Mouse (Mus musculus): ENCODE results near the gene Pcolce. TPM values are rescaled to one million over a fixed set of nuclear protein-coding genes. Genes with fewer than 3 reads are reported as not detected.

Pcolce gene
- polyA plus RNA-seq, 1 experiment: 3.2 TPM

DNA sequence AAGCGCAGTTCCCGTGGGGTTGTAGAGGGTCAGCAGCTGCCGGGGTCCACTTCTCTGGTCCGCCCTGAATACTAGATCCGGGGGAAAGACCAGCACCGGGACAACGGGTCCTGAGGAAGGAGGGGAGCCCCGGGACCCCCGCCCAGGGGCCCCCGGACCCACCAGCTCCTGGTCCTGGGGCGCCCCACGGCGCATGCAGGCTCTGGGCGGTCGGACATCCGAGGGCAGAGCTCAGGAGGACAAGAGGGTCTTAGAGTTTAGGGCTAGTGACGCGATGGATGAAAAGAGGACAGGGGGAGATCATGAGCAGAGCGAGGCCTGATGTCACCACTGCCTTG, 13.3 kb downstream of the Pcolce start:
- peak overlapping the region; percentile 75 for H3K4me3 ChIP-seq (ENCODE audit: insufficient read depth, low read length)
- TF ChIP-seq POLR2A (IDR thresholded peaks at IDR 0.05; ENCODE audit: borderline replicate concordance, low read depth, low read length) (no peak), CTCF (IDR thresholded peaks at IDR 0.05; ENCODE audit: low read depth, low read length) (no peak)
- H3K27ac ChIP-seq (ENCODE audit: insufficient read depth, low read depth, low read length): peak overlapping the region; percentile 32
- peaks cover 27% of the 10 kb centered on the region for H3K4me1 ChIP-seq (ENCODE audit: control insufficient read depth, insufficient read depth, low read length)

GRCm38 (mm10) chr5:137599600-137599999, 14.0 kb downstream of the Pcolce start:
- Histone ChIP-seq H3K4me1 (ENCODE audit: control insufficient read depth, insufficient read depth, low read length) (peaks cover 24% of the 10 kb centered on the region), H3K4me3 (ENCODE audit: insufficient read depth, low read length) (peak overlapping the region; percentile 75), H3K27ac (ENCODE audit: insufficient read depth, low read depth, low read length) (peak overlapping the region; percentile 32)
- no peak for TF ChIP-seq CTCF (IDR thresholded peaks at IDR 0.05; ENCODE audit: low read depth, low read length)
- no peak for TF ChIP-seq POLR2A (IDR thresholded peaks at IDR 0.05; ENCODE audit: borderline replicate concordance, low read depth, low read length)

DNA sequence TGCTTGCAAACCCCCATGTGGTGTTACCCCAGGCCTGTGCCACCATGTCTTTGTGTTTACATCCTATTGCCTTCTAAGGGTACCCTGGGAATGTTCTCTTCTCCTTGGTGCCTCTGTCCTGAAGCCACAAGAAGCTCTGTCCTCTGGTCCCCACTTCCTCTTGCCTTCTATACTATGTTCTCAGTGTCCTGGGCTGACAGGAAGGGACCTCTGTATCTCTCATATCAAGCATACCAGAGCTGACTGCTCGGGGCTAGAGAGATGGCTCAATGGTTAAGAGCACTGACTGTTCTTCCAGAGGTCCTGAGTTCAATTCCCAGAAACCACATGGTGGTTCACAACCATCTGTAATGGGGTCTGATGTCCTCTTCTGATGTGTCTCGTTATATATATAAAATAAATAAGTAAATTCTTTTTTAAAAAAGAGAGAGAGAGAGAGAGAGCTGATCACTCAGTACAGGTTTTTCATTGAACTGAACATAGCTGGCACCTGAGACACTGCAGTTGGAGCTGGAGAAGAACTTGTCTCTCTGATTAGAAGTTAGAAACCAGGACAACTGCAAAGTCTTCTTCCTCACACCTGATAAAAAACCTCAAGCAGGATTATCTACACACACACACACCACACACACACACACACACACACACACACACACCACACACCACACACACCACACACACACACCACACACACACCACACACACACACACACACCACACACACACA, 15.3 kb downstream of the Pcolce start:
- H3K4me3 ChIP-seq (ENCODE audit: insufficient read depth, low read length): peak overlapping the region; percentile 75; the same call in 1 of the 2 replicates
- TF ChIP-seq CTCF (IDR thresholded peaks at IDR 0.05; ENCODE audit: low read depth, low read length) (no peak), POLR2A (IDR thresholded peaks at IDR 0.05; ENCODE audit: borderline replicate concordance, low read depth, low read length) (no peak)
- H3K4me1 ChIP-seq (ENCODE audit: control insufficient read depth, insufficient read depth, low read length): peaks cover 20% of the 10 kb centered on the region
- H3K27ac ChIP-seq (ENCODE audit: insufficient read depth, low read depth, low read length): no peak overlapping the region

- H3K4me3 ChIP-seq (ENCODE audit: insufficient read depth, low read length): no peak overlapping the region
- no peak overlapping the region for H3K27ac ChIP-seq (ENCODE audit: insufficient read depth, low read depth, low read length)
- TF ChIP-seq POLR2A (IDR thresholded peaks at IDR 0.05; ENCODE audit: borderline replicate concordance, low read depth, low read length): no peak
- TF ChIP-seq CTCF (IDR thresholded peaks at IDR 0.05; ENCODE audit: low read depth, low read length): no peak
- H3K4me1 ChIP-seq (ENCODE audit: control insufficient read depth, insufficient read depth, low read length): peaks cover 16% of the 10 kb centered on the region
Measured at GRCm38 (mm10) chr5:137597625-137598024, 16.0 kb downstream of the Pcolce start.

GRCm38 (mm10) chr5:137596601-137597261, 16.9 kb downstream of the Pcolce start:
- Histone ChIP-seq H3K4me1 (ENCODE audit: control insufficient read depth, insufficient read depth, low read length) (peaks cover 13% of the 10 kb centered on the region), H3K4me3 (ENCODE audit: insufficient read depth, low read length) (peak overlapping the region; percentile 45), H3K27ac (ENCODE audit: insufficient read depth, low read depth, low read length) (peak overlapping the region; percentile 30)
- TF ChIP-seq CTCF (IDR thresholded peaks at IDR 0.05; ENCODE audit: low read depth, low read length) (no peak), POLR2A (IDR thresholded peaks at IDR 0.05; ENCODE audit: borderline replicate concordance, low read depth, low read length) (no peak)

DNA sequence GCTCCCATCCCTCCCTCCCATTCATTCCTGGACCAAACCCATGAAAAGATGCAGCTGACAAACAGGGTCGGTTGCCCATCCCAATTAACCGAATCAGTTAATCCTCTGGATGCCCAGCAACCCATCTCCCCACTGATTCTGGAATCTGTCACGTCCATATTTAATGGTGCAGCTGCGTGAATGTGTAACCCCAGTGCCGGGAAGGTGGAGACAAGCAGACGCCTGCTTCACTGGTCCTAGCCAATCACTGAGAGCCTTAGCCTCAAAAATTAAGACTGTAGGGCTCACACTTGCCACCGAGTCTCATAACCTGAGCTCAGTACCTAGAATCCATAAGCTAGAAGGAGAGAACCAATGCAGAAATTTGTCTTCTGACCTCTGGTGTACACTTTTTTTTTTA, 17.7 kb downstream of the Pcolce start:
- TF ChIP-seq CTCF (IDR thresholded peaks at IDR 0.05; ENCODE audit: low read depth, low read length) (no peak), POLR2A (IDR thresholded peaks at IDR 0.05; ENCODE audit: borderline replicate concordance, low read depth, low read length) (no peak)
- no peak overlapping the region for H3K4me3 ChIP-seq (ENCODE audit: insufficient read depth, low read length)
- no peak overlapping the region for H3K27ac ChIP-seq (ENCODE audit: insufficient read depth, low read depth, low read length)
- H3K4me1 ChIP-seq (ENCODE audit: control insufficient read depth, insufficient read depth, low read length): peaks cover 13% of the 10 kb centered on the region

GRCm38 (mm10) chr5:137590507-137590906, 23.1 kb downstream of the Pcolce start:
- Histone ChIP-seq H3K4me1 (ENCODE audit: control insufficient read depth, insufficient read depth, low read length) (no peaks in the 10 kb centered on the region), H3K4me3 (ENCODE audit: insufficient read depth, low read length) (no peak overlapping the region), H3K27ac (ENCODE audit: insufficient read depth, low read depth, low read length) (no peak overlapping the region)
- TF ChIP-seq POLR2A (IDR thresholded peaks at IDR 0.05; ENCODE audit: borderline replicate concordance, low read depth, low read length) (no peak), CTCF (IDR thresholded peaks at IDR 0.05; ENCODE audit: low read depth, low read length) (no peak)

DNA sequence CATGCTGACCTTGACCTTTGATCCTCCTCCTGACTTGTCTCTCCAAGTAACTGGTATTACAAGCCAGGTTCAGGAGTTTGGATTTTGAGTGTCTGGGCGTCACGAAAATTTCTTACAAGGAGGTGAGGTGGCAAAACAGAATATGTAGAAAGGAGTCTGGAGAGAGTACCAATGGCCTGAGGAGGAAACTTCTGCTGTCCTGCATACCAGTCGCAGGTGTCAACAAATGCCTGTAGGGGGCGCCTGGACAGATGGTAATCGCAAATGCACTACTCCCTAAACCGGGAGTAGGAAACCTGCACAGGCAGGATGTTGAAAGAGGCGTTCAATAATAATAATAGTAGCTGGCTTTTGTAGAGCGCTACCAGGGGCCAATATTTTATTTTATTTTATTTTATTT, 28.6 kb downstream of the Pcolce start:
- no peak for TF ChIP-seq POLR2A (IDR thresholded peaks at IDR 0.05; ENCODE audit: borderline replicate concordance, low read depth, low read length)
- peak; percentile 80 for TF ChIP-seq CTCF (IDR thresholded peaks at IDR 0.05; ENCODE audit: low read depth, low read length)
- Histone ChIP-seq H3K4me1 (ENCODE audit: control insufficient read depth, insufficient read depth, low read length) (no peaks in the 10 kb centered on the region), H3K4me3 (ENCODE audit: insufficient read depth, low read length) (no peak overlapping the region), H3K27ac (ENCODE audit: insufficient read depth, low read depth, low read length) (no peak overlapping the region)

DNA sequence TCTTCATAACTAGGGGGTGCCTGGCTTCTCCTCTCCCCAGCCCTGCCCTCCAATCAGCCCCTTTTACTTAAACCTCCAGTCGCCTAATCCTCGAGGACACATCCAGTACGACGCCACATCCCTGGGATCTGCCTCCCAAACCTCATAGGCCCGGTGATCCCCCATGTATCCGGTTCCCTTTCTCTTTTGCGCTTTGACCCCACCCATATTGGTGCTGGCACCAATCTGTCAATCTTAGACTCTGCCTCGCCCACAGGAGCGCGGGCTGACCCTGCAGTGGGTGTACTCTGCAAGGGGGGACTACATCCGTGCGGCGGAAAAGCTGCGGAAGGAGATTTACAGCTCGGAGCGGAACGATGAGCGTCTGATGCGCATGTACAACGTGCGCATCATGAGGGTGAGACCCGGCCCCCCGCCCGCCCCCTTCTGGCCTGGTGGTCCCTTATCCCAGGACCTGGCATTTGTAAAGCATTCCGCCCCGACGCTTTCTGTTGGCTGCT, 29.9 kb downstream of the Pcolce start:
- TF ChIP-seq CTCF (IDR thresholded peaks at IDR 0.05; ENCODE audit: low read depth, low read length): no peak
- no peak for TF ChIP-seq POLR2A (IDR thresholded peaks at IDR 0.05; ENCODE audit: borderline replicate concordance, low read depth, low read length)

DNA sequence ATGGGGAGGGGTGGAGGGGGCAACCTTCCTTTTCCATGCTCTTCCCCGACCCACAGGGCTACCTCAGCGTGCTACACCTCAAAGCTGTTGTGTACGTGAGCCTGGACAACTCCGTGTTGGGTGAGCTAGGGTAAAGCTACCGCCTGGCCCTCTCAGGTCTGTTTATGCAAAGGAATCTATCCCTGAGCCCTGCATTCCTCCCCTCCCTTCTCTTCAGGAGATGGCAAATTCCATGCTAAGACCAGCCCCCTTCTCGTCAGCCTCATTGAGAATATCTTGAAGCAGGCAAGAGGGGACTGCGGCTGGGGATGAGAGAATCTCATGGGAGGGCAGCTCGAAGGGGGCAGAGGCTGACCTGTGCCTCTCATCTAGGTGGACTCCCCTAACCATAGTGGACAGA, 30.9 kb downstream of the Pcolce start:
- Histone ChIP-seq H3K4me3 (ENCODE audit: insufficient read depth, low read length) (no peak overlapping the region), H3K4me1 (ENCODE audit: control insufficient read depth, insufficient read depth, low read length) (no peaks in the 10 kb centered on the region), H3K27ac (ENCODE audit: insufficient read depth, low read depth, low read length) (no peak overlapping the region)
- no peak for TF ChIP-seq POLR2A (IDR thresholded peaks at IDR 0.05; ENCODE audit: borderline replicate concordance, low read depth, low read length)
- TF ChIP-seq CTCF (IDR thresholded peaks at IDR 0.05; ENCODE audit: low read depth, low read length): no peak

More for the DNA sequence above, 29.9 kb downstream of the Pcolce start:
- H3K4me1 ChIP-seq (ENCODE audit: control insufficient read depth, insufficient read depth, low read length): no peaks in the 10 kb centered on the region
- no peak overlapping the region for H3K4me3 ChIP-seq (ENCODE audit: insufficient read depth, low read length)
- H3K27ac ChIP-seq (ENCODE audit: insufficient read depth, low read depth, low read length): no peak overlapping the region
